Mouse (Mus musculus) limb, embryonic 12.5 days (tissue): Measurements from ENCODE around the gene Endou. TPM values are rescaled to one million over a fixed set of nuclear protein-coding genes. Genes with fewer than 3 reads are reported as not detected.

Experiments used
- ATAC-seq: fragments of 200-750 bp; cut with Nextera tagmentation; 2 replicates; pipeline ENCODE4 v1.8.0; 2017; ENCODE audit warnings: low read depth, moderate TSS enrichment; ENCODE audit not compliant: insufficient number of reproducible peaks, insufficient read depth, low FRiP score, low TSS enrichment
- H3K27ac ChIP-seq: fragments of 300-500 bp; sonication (generic); 2 replicates; pipeline ENCODE4 v1.5.1; 2016; ENCODE audit warnings: mild to moderate bottlenecking, moderate library complexity
- H3K27me3 ChIP-seq: fragments of 300-500 bp; sonication (generic); 2 replicates; pipeline ENCODE4 v1.6.1; 2016; ENCODE audit warnings: mild to moderate bottlenecking, moderate library complexity
- H3K36me3 ChIP-seq: fragments of 300-500 bp; sonication (generic); 2 replicates; pipeline ENCODE4 v1.6.1; 2016; ENCODE audit warnings: mild to moderate bottlenecking, moderate library complexity
- H3K4me1 ChIP-seq: fragments of 300-500 bp; sonication (generic); replicated peaks from 2 replicates; pipeline ENCODE4 v1.6.1; 2016
- H3K4me2 ChIP-seq: fragments of 300-500 bp; sonication (generic); 2 replicates; pipeline ENCODE4 v1.6.1; 2016; ENCODE audit warnings: mild to moderate bottlenecking, moderate library complexity
- H3K4me3 ChIP-seq: fragments of 300-500 bp; sonication (generic); replicated peaks from 2 replicates; pipeline ENCODE4 v1.5.1; 2016; ENCODE audit warnings: mild to moderate bottlenecking
- H3K9ac ChIP-seq: fragments of 300-500 bp; sonication (generic); replicated peaks from 2 replicates; pipeline ENCODE4 v1.6.1; 2016; ENCODE audit warnings: mild to moderate bottlenecking, moderate library complexity
- H3K9me3 ChIP-seq: fragments of 300-500 bp; sonication (generic); 2 replicates; pipeline ENCODE4 v1.6.1; 2016; ENCODE audit warnings: mild to moderate bottlenecking, moderate library complexity
- WGBS: fragments of 180-500 bp; shearing (Covaris S2); methylation state at CpG from one replicate; pipeline ENCODE4 v1.1.7; 2016; 5-methylcytosine and 5-hydroxymethylcytosine counted together
- polyA plus RNA-seq: library from polyadenylated mRNA; unstranded; fragments of >200 nt; fragmentation: Nextera tagmentation; extraction: Ambion mirVana; gene quantifications from 2 replicates; pipeline ENCODE4 v1.2.1, GENCODE M21; 2016

Endou gene
- polyA plus RNA-seq, 1 experiment from 2014 or later, result 0.14 TPM

- 78% methylated on average over 25 of the region's 25 CpGs for WGBS
- no peak for ATAC-seq
- H3K27ac ChIP-seq, result no peak overlapping the region
- no peaks in the 10 kb centered on the region for H3K9me3 ChIP-seq
- no peak overlapping the region for H3K4me3 ChIP-seq
- no peaks in the 10 kb centered on the region for H3K4me1 ChIP-seq
- no peaks in the 10 kb centered on the region for H3K36me3 ChIP-seq
- no peaks in the 10 kb centered on the region for H3K27me3 ChIP-seq
- no peak overlapping the region for H3K9ac ChIP-seq
- no peak overlapping the region for H3K4me2 ChIP-seq
Observed at GRCm38 (mm10) chr15:97665770-97666456, 65.2 kb downstream of the Endou start.

- Histone ChIP-seq H3K9me3 (no peaks in the 10 kb centered on the region), H3K9ac (no peak overlapping the region), H3K27ac (no peak overlapping the region), H3K4me1 (no peaks in the 10 kb centered on the region), H3K36me3 (no peaks in the 10 kb centered on the region), H3K4me3 (no peak overlapping the region), H3K27me3 (no peaks in the 10 kb centered on the region), H3K4me2 (no peak overlapping the region)
- ATAC-seq, result no peak
- WGBS, result 64% methylated on average over 16 of the region's 16 CpGs
Observed at GRCm38 (mm10) chr15:97664981-97665668, 66.0 kb downstream of the Endou start.

GRCm38 (mm10) chr15:97663750-97664406 lies 67.3 kb downstream of the Endou start:
- no peak for ATAC-seq
- WGBS, result 8% methylated on average over 19 of the region's 19 CpGs
- Histone ChIP-seq H3K9me3 (no peaks in the 10 kb centered on the region), H3K4me1 (no peaks in the 10 kb centered on the region), H3K27ac (no peak overlapping the region), H3K4me3 (peak overlapping the region; percentile 38), H3K4me2 (peak overlapping the region; percentile 66), H3K27me3 (no peaks in the 10 kb centered on the region), H3K9ac (0 out of 2 replicates have a peak overlapping the region, but pooled peaks have one; percentile 35), H3K36me3 (no peaks in the 10 kb centered on the region)

Other genes with a start within 250 kb of the Endou start
- 39.4 and 40.4 TPM in 2 replicates for gene Rpap3, start 25.5 kb downstream of the Endou start, polyA plus RNA-seq
- 10.1 and 11.1 TPM in 2 replicates for gene Rapgef3, start 36.6 kb upstream of the Endou start, polyA plus RNA-seq
- gene Slc48a1, start 47.2 kb upstream of the Endou start, polyA plus RNA-seq, result 34.2 and 36.6 TPM in 2 replicates
- gene Hdac7, start 113.2 kb upstream of the Endou start, polyA plus RNA-seq, result 31.5 and 33.6 TPM in 2 replicates
- gene Vdr, start 179.3 kb upstream of the Endou start, polyA plus RNA-seq, result 0.24 and 0.42 TPM in 2 replicates
- 30.9 and 33.9 TPM in 2 replicates for gene Tmem106c, start 232.9 kb upstream of the Endou start, polyA plus RNA-seq